Mouse (Mus musculus): ENCODE results near the gene Gm12394.
"Not testable (repeated sequence)": the region's sequence is repeated elsewhere in the genome, so short reads cannot be mapped to it uniquely, and the experiment has no call there.

Gene Gm12394

DNA sequence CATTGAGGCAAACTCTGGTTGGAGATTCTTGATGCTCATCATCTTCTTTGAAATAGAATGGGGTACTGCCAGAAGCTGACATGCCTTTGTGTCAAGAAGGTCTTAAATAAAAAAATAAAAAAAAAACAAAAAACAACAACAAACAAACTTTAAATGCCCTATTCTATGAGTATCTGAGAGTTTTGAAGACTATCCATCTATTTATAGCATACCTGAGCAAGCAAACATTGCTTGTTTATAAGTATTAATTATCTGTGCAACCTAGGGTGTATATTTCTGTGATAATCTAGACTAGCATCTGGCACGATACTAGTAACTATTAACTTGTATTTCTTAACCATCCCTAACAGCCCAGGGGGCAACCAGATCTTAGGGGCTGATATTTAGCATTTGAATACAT, at the start of gene Gm12394:
TSS of gene Gm12394 (minus strand) at position 101 of the 400 bp plus-strand sequence.
- not testable (repeated sequence) for DNase-seq (ENCODE audit: extremely low read depth, insufficient read length, low spot score)

DNA sequence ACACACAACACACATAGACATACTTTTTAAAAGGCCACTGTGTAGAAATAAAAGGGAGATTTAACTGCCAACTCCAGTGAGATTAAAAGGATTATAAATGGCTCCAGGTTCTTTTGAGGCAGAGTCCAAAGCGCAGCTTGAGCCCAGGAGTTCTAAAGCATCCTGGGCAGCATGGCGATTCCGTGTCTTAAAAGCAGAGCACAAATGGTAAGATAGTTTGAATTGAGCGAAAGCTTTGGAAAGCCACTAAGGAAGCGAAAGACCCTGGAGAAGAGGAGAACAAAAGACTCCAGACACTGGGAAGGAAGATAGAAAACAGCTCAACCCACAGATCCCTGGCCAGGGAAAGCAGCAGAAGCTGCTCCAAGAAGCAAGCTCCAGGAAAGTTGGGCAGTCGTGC, 48.4 kb upstream of the Gm12394 start:
- no peak for DNase-seq (ENCODE audit: extremely low read depth, insufficient read length, low spot score)

DNA sequence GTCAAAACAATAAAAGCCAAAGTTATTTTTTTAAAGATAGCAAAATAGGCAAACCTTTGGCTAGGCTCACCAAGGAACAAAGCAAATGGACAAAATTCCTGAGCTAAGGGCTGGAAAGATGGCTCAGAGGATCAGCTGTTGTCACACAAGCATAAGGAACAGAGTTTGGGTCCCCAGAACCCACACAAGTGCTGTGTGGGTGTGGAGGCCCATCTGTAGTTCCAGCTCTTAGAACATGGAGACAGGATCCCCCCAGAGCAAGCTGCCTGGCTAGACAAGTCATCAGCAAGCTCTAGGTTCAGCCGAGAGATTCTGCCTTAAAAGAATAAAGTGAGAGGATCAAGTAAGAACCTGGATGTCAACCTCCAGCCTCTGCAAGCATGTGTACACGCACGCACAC, 48.0 kb upstream of the Gm12394 start:
- no peak for DNase-seq (ENCODE audit: extremely low read depth, insufficient read length, low spot score)

DNA sequence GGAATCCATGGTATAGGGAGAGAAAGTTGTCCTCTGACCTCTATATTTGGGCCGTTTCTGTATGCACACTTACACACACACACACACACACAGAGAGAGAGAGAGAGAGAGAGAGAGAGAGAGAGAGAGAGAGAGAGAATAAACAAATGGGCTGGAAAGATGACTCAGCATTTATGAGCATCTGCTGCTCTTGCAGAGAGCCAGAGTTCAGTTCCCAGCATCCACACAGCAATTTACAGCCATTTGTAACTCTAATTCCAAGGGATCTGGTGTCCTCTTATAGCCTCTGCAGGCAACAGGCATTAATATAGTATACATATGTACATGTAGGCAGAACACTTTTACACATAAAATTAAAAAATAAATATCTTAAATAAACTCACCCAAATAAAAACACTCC, 47.4 kb upstream of the Gm12394 start:
- DNase-seq (ENCODE audit: extremely low read depth, insufficient read length, low spot score), result no peak

DNA sequence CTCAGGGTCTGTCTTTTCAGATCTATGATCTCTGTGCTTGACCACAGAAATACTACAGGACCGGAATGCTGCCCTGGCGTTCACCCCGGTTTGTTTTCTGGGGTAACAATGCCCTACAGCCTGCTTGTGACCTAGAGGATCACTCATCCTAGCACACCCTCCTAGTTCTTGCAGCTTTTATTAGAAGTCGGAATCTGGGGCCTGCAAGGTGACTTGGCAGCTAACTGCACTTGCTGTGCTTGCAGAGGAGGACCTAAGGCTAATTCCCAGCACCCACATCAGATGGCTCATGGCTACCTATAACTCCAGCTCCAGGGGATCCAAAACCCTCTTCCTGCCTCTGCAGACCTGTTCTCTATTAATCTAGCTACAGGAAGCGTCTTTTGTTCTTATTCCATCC, 46.2 kb upstream of the Gm12394 start:
- DNase-seq (ENCODE audit: extremely low read depth, insufficient read length, low spot score), result no peak

DNA sequence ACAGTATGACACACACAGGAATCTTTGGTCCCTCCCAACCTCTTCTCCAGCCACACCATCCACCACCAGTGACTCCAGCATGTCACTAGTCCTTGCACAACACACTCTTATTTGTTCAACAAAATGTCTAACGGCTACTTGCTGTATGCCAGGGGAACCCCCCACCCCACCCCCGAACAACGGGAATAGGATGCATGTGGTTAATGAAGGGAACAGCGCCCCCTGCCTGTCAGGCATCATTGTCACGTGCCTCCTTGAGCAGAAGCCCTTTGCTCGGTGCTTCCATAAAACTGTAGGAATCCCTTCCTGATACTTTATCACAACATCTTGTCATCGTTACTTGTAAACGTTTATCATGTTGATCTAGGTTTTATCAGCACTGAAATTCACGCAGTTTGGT, 45.6 kb upstream of the Gm12394 start:
- no peak for DNase-seq (ENCODE audit: extremely low read depth, insufficient read length, low spot score)

DNA sequence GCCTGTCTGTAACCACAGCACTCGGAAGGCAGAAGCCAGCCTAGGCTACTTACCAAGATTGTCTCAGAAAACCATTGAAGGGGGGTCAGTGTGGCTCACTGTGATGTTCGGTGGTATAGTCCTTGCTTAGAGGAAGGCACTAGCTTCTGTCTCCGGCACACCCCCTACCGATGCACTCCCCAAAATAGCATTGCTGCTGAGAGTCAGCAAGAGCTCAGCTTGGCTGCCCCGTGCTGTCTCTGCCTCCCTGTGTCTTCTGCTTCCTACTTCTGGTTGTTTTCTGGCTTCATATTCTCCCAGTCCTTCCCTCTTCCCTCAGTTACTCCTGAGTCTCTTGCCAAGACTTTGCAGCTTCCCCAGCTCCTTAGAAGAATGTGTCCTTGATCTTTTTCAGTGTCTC, 44.3 kb upstream of the Gm12394 start:
- DNase-seq (ENCODE audit: extremely low read depth, insufficient read length, low spot score), result no peak

DNA sequence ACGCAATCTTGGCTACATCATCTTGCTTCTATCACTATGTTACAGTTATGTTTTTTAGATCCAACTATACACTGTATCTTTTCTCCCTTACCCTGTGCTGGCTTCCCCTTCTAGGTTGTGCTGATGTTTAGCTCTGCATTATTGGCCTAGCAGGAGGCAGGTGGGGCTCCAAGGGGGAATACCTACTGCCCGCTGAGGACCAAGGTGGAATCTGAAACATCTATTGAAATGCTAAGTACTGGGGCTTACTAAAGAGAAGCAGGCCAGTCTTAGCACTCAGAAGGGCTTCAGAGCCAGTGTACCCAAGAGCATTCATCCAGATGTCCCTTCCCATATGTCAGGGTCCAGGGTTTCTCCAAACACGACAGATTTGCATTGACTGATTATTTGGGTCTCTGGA, 42.3 kb upstream of the Gm12394 start:
- DNase-seq (ENCODE audit: extremely low read depth, insufficient read length, low spot score), result no peak

DNA sequence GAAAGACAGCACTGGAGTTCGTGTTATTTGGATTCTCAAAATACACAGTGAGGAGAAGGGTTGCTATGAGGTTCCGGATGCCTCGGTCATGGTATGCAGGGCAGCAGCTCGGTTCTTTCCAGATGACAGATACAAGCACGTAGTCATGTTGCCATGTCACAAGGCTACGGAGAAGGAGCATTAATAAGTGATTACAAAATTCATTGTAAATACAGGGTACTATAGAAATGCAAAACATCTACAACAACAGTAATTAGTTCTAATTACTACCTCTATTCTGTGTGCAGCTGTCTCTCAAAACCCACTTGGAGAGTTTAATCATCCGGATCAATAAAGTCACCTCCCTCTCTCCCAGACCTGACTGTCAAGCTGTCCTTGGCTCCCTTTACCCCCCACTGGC, 38.5 kb upstream of the Gm12394 start:
- no peak for DNase-seq (ENCODE audit: extremely low read depth, insufficient read length, low spot score)

DNA sequence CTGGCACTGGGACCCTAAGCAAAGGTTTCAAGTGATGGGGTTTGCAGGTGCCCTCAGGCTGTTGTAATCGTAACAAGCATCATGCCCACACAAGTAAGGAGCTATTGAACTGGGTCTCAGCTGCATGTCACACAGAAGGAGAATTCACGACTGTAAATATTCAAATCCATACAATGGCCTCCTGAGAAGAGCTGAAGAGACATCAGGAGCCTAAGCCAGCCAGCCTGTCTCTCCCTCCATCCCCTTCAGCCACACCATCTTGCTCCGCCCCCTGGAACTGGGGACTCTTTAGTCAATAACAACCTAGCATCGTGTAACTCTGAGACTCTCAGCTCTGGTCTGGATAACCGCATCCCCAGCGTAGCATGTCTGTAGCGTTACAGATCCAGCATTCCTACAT, 34.6 kb upstream of the Gm12394 start:
- no peak for DNase-seq (ENCODE audit: extremely low read depth, insufficient read length, low spot score)

DNA sequence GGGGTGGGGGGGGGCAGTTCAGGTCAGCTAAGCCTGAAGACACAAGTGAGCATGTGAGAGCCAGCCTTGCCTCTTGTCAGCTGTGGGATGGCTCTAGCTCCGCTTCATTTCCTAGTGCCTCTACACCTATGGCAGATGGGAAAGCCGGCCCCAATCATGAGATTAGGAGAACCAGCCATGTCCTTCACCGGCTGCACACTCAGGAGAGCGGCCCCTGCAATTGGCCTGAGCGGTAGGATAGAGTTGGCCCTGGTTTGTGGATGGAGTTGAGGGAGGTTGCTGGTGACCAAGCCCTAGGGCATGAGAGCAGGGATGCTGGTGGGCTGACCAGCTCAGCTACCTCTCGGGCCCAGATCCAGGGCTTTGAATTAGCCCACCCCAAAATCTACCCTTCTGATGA, 32.2 kb upstream of the Gm12394 start:
- DNase-seq (ENCODE audit: extremely low read depth, insufficient read length, low spot score), result no peak

DNA sequence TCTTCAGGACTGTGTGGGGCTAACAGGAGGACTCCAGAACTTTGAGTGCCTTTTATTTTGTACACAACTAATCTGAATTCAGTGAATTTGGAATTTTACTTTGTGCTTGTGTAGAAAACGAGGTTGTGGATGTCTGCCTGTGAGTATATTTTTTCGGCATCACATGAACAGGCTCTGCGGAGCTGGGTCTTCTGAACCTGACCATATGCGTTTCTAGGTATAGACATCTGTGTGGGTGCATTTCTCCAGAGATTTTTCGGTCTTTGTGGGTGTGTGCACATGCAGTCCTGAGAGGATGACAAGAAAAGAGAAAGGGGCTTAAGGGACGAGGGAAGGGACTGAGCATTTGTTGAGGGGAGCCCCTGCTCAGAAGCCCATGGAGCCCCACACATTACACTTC, 30.4 kb upstream of the Gm12394 start:
- no peak for DNase-seq (ENCODE audit: extremely low read depth, insufficient read length, low spot score)

DNA sequence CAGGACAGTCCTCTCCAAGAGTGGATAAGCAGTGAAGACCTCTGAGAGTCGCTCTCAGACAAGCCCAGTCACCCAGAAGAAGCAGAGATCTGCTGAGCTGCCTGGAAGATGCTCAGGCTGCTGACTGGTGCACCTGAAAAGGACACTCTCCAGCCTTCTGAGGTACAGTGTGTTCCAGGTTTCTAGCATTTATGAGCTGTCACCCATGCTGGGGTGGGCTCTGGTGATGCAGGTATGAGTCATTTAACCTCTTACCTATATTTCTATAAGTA, 24.0 kb upstream of the Gm12394 start:
- DNase-seq (ENCODE audit: extremely low read depth, insufficient read length, low spot score), result no peak

DNA sequence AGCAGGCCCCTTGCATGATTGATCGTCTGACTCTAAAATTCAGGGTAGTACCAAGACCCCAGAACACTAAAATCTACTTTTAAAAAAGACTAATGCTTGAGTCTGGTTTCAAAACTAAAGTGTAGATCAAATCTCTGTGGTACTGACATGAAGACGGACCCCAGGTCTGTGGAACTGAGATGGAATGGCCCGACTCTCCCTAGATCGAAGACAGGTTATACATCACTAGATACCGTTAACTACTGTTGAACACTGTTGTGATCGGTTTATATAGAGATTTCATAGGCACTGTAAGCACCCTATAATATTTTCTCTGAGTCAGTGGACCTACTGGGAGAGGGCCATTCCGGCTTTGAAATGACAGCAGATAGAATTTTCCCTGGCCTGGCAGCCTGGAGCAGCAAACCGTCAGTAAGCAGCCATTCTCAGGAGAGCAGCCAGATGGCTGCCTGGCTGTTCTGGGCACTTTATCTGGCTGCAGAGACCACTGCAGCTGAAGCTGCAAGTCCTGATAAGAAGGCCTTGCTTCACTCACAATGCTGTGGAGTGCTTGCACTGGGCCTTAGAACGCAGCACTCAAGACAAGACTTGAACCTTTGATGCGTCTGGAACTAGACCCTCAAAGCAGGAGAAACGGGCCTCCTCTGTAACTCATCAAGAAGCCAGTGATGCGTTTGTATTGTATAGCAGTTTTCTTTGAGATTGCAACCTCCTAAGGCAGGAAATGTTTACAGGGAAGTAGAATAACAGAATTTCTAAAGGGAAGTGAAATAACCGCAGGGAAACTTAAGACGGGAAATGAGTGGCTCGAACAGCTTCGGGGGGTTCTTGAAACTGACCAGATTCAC, 23.5 kb upstream of the Gm12394 start:
- DNase-seq (ENCODE audit: extremely low read depth, insufficient read length, low spot score), result no peak

DNA sequence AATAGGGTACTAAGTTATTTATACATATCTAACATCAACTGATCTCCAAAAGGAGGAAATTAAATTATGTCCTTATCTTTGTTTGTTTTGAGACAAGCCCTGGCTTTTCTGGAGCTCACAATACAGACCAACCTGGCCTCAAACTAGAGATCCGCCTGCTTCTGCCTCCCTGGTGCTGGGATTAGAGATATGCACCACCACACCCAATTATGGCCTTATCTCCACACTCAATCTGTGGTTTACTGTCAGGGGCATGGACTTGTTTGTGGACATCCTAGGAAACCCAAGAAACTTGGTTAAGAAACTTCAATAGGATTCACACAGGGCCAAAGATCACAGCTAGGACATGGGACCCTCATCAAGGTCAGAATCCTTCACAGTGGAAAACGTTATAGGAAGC, 21.1 kb upstream of the Gm12394 start:
- no peak for DNase-seq (ENCODE audit: extremely low read depth, insufficient read length, low spot score)

DNA sequence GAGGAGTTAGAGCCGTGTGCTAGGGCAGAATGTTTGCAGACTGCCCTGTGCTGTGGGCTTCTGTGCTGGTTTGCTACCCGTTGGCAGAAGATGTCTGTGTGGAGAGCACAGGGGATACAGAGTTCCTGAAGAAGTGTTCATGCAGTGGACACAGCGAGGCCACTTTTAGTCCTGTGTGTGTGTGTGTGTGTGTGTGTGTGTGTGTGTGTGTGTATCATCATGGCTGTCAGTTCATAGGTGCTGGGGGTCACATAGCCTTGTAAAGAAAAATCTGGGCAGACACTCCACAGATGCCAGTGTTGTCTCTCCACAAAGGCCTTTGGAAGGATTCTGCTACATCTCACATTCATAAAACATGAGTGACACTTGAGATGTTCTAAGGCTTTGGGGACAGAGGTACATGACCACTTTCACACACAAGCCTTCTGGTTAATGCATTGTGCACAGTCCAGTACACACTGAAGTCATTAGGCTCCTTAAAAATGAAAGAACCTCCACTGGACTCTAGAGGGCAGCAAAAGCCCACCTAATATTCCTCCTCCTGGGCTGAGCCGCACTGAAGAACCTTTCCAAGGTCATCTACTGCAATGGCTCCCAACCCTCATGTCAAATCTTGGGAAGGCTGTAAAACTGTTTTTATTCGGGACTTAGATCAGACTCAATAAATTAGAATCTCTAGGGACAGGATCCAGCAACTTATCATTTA, 20.2 kb upstream of the Gm12394 start:
- DNase-seq (ENCODE audit: extremely low read depth, insufficient read length, low spot score), result no peak

DNA sequence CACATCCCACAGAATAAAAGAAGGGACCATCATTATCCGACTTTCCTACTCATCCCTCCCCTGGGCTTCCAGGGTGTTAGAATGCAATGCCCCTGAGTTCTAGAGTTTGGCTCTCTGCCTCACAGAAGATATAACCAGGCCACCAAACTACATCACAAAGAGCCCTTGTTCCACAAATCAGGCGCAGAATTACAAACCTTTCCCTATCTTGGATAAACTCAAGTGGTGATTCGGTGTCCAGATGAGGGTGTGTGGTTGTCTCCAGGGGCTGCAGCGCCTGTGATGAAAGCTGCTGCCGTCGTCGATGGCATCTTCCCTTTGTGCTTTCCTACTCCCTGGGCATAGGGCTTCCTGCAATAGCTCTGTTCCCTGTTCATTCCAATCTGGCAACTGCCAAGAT, 17.6 kb upstream of the Gm12394 start, which contains the start of gene Fam205c:
TSS of gene Fam205c (minus strand) at position 101 of the 400 bp plus-strand sequence.
- DNase-seq (ENCODE audit: extremely low read depth, insufficient read length, low spot score), result no peak

DNA sequence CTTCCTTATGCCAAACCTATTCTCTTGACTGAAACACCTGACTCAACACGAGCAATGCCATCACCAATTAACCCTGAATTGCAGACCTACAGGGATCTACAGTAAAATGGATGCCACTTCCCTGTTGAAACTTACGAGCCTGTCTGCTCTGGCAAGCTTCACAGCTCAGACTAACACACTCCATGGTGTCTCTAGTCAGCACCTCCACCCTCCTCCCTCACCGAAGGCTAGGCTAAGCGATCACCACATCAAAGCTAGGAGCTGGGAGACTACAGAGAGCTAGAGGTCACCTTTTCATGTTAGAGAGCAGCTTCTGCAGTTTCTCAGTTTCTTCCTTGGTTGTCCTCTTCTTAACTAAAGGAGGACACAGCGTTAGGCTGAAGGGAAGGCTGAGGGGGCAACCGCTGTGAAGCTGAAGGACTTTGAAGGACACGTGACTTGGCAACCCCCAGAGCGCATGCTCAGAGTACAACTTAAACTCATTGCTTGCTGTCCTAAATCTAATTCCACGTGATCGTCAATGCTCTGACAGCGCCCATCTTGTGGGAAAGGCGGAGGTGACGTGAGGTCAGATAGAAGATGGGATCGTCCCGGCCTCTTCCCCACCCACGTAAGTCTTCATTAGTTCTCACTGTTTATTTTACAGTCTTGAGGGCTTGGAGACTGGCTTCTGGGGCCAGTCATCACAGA, 16.3 kb upstream of the Gm12394 start:
- DNase-seq (ENCODE audit: extremely low read depth, insufficient read length, low spot score), result no peak

DNA sequence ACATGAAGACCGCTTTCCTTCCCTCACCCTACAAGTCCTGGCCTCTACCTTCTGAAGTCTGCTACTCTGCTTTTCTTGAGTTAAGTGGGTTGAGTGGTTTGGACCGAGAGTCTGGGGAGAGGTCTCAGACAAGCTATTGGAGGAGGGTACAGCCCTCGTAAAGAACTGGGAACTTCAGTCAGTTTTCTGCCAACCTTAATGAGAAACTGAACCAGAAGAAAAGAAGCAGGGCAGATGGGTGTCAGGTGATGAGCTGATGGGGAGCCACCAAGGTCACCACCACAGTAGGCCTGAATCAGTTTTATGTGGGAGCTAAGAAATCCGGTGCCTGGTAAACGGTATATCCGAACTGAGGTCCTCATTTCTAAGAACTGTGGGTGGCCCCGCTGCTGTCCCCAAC, 15.6 kb upstream of the Gm12394 start:
- DNase-seq (ENCODE audit: extremely low read depth, insufficient read length, low spot score), result no peak

DNA sequence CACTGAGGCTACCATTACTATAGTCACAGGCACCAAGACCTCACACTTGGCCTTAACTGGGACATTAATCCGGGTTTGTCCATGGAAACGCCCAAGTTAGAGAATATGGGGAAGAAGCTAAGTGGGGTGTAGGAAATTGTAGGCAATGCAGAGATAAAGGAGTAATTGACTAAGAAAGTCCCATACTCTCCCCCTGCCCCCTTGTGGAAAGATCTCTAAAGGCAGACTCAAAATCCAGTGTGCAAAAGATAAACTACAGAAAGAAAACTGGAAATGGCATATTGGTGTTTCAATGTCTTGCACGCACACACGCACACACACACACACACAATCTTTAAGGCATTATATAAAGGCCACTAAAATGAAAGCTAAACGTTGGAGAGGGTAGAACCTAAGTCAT, 14.2 kb upstream of the Gm12394 start:
- DNase-seq (ENCODE audit: extremely low read depth, insufficient read length, low spot score), result no peak

DNA sequence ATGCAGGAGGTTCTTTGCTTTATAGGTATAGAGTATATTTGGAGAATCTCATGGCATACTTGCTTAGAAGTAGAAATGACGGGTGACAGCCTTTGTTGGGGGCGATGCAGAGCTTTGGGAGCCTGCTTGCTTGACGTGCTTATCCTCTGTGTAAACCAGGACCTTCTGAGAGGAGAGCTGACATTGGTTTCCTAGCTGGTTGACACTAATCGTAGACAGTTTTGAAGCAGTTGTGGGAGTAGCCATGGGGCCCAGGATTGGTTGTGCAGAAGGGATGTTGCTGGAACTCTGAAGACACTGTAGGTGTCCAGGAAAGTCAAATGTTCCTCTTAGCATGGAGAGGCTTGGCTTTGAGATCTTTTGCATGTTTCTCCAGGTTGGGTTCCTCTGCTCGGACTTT, 11.6 kb upstream of the Gm12394 start:
- no peak for DNase-seq (ENCODE audit: extremely low read depth, insufficient read length, low spot score)

DNA sequence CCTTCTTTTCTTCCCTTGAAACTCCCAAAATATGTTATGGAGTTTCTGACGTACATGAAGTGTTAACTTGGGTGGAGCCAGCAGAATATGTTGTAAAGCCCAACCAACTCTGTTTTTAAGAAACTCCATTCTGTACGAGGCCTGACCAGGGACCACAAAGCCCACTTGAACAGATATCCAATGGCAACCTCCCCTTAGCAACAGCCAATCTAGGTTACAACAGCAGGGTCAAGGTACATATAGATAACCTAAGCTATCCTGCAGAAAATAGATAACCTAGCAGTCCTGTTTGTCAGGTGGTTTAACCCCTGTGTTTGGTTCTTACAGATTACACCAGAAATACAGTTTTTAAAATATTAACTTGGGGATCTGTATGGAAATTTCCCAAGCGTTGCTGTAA, 10.8 kb upstream of the Gm12394 start:
- no peak for DNase-seq (ENCODE audit: extremely low read depth, insufficient read length, low spot score)

Data from 3134 (cell line).